Mouse (Mus musculus): ENCODE results near the gene Gm11983.
"Not testable (repeated sequence)": the region's sequence is repeated elsewhere in the genome, so short reads cannot be mapped to it uniquely, and the experiment has no call there.

Gm11983 gene

DNA sequence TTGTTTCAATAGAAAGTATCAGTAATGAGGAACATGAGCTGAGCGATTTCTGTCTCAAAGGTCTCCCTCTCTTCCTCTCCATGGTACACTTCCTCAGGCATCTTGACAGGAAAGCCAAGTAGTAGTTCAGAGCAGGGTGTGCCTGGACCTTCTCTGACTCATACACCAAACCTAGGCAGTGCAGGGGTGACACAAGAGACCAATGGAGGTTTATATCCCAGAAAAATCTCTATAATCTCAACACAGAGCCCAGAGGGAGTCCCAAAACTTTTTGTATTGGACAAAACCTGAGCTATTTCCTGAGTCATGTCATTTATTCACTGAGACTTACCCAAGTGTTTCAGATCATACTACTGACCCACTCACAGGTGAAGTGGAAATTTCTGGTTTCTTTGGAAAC, at the start of gene Gm11983:
Gene Gm11983, minus strand, starts transcription at position 101 of the 400 bp plus-strand sequence.
- no peak for DNase-seq

DNA sequence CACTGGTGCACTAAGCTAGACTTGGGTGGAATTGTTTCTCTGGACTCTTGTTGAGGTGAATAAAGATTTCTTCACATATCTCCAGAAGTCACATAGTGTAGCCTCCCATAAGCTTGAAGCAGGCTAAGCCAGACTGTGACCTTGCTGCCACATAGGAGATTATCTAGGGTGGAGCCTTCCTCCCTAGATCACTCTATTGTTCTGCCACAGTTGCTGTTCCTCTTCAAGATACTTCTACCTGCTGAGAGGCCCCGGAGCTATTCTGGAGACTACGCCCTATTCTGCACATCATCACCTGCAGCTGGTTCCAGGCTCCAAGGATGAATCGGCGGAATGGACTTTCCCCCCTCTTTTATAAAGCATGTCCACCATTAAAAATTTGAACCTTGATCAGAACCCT, 45.6 kb upstream of the Gm11983 start:
- not testable (repeated sequence) for DNase-seq

DNA sequence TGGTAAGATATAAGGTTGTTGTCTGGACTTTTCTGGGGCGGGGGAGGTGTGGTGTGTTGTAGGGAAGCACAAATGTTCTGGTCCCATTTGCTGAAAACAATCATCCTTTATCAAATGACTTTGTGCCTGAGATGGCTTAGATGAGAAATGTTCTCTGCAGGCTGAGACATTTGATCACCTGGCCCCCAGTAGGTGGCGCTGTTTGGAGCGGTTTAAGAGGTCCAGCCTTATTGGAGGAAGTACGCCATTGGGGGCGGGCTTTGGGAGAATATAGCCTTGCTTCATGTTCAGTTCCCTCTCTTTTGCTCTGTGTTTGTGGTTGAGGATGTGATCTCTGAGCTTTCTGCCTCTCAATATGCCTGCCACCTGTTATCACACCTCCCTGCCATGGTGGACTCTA, 44.2 kb upstream of the Gm11983 start:
- peak in 1 of 2 experiments; percentile 7 for DNase-seq

DNA sequence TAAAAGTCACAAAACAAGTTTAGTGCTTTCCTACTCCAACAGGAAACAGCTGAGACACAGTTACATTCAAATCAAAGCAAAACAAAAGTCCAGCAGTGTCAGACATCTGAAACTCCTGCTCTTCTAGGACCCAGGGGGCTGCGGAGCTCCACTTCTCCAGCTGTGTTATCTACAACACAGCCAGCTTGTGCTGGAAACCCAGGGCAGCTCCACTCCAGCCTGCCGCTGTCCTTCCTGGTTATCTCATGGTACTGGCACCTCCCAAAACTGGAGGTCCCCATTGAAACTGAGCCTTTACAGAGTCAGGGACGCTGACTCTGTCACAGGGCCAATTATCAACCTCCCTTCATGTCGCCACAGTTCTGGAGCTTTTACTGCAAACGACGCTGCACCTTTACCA, 40.3 kb upstream of the Gm11983 start:
- no peak for DNase-seq

DNA sequence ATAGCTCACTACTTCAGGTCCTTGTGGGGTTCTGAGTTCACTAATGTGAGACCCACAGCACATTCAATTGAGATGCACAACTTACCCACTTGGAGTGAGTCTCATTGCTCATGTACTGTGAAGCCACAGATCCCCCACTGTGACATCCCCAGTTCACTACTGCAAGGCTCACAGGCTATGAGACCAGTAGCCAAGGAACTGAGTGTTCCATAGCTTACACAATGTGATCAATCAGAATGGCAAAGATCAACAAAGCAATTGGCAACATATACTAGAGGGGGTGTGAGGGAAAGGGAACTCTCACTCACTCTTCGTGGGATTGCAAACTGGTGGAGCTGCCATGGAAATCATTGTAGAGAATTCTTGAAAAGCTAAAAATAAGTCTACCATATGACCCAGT, 33.5 kb upstream of the Gm11983 start:
- DNase-seq: no peak

DNA sequence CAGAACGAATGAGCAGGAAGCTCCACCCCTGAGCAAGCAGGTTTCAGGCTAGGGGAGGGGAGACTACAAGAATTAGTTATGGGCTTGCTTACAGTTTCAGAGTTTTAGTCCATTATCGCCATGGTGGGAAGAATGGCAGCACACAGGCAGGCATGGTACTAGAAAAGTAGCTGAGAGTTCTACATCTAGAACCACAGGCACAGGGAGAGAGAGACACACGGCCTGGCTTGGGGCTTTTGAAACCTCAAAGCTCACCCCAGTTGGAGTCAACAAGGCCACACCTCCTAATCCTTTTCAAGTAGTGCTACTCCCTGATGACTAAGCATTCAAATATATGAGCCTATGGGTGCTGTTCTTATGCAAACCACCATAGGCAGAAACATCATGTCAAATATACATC, 28.1 kb upstream of the Gm11983 start:
- no peak for DNase-seq

DNA sequence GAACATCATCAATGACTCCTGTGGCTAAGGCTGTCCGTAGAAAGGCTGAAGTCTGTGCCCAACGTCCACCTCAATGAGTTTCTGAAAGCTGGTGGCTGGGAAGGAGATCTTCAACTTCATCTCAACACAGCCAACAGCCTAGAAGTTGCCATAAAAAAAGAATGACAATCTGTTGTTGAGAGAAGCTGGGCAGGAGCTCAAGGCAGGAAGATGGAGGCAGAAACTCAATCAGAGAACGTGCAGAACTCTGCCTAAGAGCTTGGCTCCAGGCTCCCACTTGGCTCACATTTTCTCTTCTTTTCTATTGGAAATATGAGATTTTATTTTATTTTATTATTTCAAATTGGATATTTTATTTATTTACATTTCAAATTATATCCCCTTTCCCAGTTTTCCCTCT, 24.7 kb upstream of the Gm11983 start:
- DNase-seq: no peak

DNA sequence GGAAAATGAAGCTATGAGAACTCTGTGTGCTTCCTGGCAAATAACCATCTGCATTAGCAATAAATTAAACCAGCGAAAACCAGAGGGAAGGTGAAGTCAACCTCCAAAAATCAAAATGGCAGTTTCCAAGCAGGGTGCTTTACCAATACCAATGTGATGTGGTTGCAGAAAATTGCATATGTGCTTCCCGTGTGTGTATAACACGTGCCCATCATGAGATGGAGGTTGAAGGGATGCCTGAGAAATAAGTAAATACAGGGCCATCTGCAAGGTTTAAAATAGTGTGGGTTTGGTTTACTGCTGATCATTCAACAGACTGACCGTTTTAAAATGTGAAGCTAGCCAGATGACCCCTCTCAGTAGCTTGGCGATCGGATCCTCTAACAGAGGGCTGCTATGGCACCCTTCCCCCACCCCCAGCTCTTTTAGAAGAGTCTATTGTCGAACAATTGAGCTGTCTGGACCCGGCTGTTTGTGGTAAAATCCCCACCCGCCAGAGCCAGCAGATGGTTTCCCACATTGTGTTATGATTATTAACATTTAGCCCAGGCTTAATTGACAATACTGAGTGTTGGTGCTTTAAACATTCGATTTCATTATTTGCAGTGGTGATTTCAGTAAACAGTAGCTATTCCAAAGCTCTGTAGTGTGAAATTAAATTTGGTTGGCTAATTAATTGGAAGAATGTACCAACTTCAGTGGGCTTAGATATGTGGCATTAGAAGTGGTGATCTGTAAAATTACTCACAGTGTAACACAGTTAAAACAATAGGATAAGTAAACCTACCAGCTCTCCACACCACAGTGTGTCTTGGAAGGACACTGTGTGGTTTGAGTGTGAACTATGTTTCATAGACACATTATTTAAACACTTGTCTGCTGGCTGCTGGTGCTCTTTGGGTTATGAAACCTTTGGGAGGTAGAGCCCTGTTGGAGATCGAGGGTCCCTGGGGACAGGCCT, 22.7 kb upstream of the Gm11983 start:
- no peak for DNase-seq

DNA sequence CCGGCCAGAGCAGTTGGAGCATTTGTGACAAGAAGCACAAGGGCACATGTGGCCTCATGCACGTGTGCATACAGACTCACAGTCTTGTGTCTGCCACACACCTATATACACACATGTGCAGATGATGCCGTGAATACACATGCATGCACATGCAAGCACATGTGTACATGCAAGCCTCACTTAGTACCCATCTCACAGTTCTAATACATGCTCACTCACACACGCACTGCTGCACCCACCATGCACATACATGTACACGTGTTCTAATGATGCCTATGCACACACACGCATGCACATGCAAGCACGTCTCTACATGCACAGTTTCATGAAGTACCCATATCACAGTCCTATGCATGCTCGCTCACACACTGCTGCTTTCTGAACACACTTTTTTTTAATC, 21.6 kb upstream of the Gm11983 start:
- no peak for DNase-seq

DNA sequence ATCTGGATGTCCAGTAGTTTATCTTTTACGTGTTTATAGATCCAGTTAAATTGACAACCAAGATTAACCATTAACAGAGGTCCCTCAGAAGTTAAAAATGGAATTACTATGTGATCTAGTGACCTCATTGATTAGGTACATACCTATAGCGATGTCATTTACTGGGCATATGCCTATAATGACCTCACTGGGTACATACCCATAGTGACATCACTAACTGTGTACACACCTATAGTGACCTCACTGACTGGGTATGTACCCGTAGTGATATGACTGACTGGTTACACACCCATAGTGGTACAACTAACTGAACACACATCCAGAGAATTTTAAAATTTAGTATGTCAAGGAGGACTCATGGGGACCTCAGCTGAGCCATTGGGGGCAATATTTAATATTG, 18.5 kb upstream of the Gm11983 start:
- no peak for DNase-seq

DNA sequence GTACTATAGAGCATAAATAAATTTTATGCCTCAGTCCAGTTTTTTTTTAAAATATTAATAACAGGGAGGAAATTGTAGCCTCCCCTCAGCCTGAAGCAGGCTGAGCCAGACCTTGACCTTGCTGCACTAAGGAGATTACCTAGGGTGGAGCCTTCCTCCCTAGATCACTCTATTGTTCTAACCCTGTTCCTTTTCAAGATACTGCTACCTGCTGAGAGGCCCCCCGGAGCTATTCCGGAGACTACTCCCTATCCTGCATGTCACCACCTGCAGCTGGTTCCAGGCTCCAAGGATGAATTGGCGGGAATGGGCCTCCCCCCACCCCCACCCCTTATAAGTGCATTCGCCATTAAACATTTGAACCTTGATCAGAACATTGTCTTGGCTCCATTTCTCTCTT, 15.9 kb upstream of the Gm11983 start:
- DNase-seq: not testable (repeated sequence)

DNA sequence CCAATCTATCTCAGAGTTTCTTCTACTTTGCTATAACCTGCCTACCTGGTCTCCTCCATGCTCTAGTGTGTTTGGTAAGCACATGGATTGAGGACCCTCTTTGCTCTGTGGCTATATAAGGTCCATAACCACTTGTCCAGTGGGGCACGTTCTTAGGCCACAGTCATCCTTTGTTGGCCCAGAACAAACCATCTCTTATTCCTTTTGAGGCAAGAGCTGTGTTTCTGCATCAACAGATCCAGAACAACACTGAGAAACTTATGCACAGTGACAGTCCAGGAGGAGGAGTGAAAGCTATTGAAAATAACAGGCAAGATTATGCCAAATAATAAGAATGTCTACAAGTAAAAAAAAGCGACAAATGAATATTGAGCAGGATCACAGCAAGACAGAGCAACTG, 6.4 kb upstream of the Gm11983 start:
- DNase-seq: no peak

DNA sequence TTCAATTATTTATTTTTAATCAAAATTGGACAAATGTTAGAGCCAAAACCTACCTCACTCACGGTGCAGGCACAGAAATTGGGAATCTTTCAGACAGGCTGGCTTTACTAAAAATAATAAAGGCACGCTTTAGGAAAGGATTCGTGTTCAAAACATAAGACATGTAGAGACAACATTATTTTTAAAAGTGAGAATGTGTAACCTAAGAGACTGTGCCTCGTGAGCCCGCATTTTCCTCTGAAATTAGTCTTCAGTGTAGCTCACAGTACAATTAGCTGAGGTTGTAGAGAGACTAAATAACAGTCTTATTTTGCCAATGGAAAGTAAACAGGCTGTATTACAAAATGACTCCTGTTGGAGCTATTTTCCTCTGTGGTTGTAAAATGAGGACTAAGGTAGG, 4.7 kb upstream of the Gm11983 start:
- DNase-seq: no peak

DNA sequence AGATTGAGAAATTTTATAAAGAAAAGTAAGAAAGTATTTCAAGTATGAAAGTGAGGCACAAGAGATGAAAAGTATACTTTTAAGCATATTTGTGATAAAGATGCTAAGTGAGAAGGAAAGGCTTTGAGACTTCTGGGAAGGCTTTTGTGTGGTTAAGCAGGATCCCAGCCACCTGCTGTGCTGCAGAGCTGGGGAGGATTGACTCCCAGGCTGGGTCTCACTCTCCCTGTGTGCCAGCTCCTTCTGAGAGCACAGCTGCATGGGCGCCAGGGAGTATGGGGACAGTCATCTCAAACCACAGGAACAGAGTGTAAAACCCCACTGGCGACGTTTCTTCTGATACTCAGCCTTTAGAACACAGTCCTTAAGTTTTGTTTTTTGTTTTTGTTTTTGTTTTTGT, 3.3 kb upstream of the Gm11983 start:
- DNase-seq: no peak

DNA sequence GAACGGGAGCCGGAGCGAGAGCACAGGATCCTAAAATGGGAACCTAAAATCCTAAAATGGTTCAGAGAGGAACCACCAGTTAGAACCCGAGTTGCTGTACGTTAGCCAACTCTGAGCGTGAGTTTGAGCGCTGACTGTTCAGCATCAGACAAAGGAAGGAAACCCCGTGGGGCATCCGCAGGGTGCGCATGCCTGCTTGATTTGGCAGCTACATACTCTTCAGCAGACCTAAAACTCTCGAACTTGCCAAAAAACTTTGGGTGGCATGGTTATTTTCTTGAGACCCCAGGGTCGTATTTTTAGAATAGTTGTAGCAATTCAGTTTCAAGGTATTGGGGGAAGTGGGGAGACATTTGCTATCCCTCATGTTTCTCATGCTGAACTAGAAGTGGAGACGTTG, 2.8 kb downstream of the Gm11983 start:
- no peak for DNase-seq

DNA sequence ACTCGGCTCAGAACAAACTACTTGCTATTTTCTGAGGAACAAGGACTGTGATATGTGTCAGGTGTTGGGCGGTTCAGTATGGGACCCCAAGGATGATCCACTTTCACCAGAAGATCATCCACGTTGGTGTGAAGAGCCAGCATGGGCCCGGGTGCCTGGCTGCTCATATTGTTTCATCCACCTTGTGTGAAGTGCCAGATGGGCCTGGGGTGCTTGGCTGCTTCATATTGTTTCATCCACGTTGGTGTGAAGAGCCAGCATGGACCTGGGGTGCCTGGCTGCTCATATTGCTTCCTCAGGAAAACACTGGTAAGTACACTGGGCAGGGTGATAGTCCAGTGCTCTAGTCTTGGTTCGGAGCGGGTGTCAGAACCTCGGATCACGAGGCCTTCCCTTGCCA, 3.7 kb downstream of the Gm11983 start:
- no peak for DNase-seq

DNA sequence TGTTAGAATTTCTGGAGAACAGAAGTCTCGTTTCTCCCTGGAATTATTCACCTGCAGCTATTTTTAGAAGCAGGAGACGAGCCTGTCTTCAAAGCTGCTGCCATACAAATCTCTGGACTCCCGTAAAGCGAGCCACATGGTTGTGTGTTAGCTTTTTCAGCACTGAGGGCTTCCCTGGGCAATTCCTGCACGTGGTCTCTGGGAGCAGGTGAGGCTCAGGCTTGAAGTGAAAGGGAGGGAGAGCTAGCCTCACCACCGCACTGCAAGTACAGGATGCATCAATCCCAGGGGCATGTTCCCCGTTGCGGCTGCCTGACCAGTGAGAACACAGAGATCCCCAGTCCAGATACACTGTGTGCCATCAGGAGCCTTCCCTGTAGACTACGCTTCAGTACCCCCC, 5.5 kb downstream of the Gm11983 start:
- DNase-seq: no peak

DNA sequence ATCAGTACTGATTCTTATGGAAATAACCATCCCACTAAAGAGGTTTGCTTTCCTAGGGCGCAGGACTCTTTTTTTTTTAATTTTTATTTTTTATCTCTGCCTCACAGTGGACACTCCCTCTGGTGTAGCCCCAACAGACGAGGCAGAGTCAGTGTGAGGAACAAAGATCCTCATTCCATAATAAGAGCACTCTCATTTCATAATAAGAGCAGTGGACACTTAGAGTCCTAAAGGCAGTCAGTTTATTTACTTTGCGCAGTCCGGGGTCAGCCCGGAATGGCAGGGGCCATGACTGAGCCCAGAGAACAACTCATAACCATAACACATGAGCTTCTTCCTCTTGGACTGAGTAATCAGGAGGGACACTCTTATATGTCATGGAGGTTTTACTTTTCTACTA, 9.3 kb downstream of the Gm11983 start:
- no peak for DNase-seq

DNA sequence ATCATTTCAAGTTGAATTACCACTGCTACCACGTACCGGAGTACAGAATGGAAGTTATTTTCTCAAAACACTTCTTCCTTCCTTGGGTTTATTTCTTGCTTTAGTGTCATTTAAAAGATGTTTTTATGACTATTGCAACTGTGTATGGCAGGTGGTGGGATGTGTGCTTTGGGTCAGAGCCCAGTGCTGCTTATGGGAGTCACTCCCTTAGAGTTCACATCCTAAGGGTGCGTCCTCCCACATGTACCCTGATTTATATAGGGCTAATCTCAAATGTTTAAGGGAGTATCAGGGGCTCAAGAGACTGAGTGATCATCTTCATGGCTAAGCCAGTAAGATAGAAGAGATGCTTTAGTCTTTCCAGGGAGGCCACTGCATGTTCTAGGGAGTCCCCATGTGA, 11.3 kb downstream of the Gm11983 start:
- DNase-seq: no peak

DNA sequence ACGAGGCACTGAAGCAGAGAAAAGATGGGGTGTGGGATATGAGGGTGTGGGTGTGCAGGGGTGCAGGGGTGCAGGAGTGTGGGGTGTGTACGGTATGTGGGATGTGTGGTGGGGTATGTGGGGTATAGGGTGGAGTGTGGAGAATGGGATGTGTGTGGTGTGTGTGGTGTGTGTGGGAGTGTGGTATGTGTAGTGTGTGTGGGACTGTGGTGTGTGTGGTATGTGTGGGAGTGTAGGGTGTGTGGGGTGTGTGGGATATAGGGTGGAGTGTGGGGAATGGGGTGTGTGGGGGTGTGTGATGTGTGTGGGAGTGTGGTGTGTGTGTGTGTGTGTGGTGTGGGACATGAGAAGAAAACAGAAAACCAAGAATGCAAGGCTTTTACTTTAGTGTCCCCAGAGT, 14.3 kb downstream of the Gm11983 start:
- no peak for DNase-seq

DNA sequence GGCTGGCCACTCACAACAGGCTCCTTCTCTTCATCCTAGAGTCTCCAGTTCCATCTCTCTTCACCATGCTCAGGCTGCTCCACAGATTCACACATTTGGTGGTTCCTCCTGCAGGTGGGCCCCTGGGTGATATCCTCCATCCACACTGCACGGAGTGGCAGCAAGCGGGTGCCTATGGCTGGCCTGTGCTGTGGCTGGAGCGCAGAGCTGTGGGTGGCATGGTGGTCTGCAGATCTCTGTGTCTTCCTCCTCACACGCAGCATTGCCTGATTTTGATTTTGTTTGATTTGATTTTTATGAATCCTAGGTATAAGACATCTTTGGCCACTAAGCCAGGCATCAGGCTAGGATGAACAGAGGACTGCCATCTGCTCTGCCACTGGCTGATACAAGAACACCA, 23.0 kb downstream of the Gm11983 start:
- no peak for DNase-seq

DNA sequence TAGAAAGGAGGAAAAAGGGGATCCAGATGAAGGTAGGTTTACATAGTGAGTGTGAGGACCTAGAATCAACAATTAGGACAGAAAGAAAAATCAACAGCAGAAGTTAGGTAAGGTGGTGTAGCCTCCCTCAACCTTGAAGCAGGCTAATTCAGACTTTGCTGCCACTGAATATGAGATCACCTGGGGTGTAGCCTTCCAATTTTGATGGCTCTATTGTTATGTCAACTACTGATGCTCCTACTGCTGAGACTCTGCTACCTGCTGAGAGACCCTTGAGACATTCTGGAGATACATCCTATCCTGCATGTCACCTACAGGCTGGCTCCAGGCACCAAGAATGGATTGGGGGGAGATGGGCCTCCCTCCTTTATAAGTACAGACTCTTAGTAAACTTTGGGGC, 34.6 kb downstream of the Gm11983 start:
- not testable (repeated sequence) for DNase-seq

DNA sequence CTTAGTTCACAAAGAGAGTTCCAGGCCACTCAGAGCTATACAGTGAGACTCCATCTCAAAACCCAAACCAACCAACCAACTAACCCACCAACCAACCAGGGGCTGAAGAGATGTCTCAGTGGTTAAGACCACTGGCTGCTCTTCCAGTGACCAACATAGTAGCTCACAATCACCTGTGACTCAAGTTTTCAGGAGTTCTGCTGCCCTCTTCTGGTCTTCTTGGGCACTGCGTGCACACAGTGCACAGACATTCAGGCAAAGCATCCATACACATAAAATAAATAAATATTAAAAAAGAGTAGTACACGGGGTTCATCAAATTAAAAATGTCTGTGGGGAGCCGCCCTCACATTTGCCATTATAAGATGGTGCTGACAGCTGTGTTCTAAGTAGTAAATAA, 46.8 kb downstream of the Gm11983 start:
- no peak for DNase-seq

Data from lung, adult 18-20 months (tissue).